In genomic region chr2:32320721-32321120, GRCm38 (mm10) we compare ENCODE assay signal across 14 mouse cellular contexts. TPM values are rescaled to one million over a fixed set of nuclear protein-coding genes. Genes with fewer than 3 reads are reported as not detected.
DNase-seq lines count a peak whose midpoint lies in the region; ATAC-seq and TF ChIP-seq lines count a peak whose summit lies in the region.
"Had no signal": no experiment of that assay in that cellular context is flagged by ENCODE, and none has a peak within 500 bp of the region (broad histone marks: within the 10 kb centered on the region; RNA-seq: fewer than 3 reads in every experiment).

No protein-coding gene starts in this region.

- H3K27ac ChIP-seq in heart, embryonic 10.5 days: peak overlapping the region; percentile 42
- H3K27ac ChIP-seq in heart, embryonic 11.5 days (ENCODE audit: low read depth, low read length): no peak overlapping the region
- H3K27ac ChIP-seq in layer of hippocampus, adult 2 months: peak overlapping the region; percentile 68; the same call in 1 of the 2 replicates
- peak overlapping the region; percentile 100 for H3K27ac ChIP-seq in embryonic facial prominence, embryonic 14.5 days (replicated peaks; ENCODE audit: low read depth, low read length)
- peak overlapping the region; percentile 99; the same call in 1 of the 2 replicates for H3K27ac ChIP-seq in stomach, embryonic 14.5 days (ENCODE audit: low read length)
- H3K27ac ChIP-seq: liver, embryonic 13.5 days; midbrain, embryonic 13.5 days had no signal

- no peak overlapping the region for H3K4me3 ChIP-seq in heart, embryonic 10.5 days
- no peak overlapping the region for H3K4me3 ChIP-seq in heart, embryonic 11.5 days (ENCODE audit: low read depth, low read length)
- no peak overlapping the region for H3K4me3 ChIP-seq in layer of hippocampus, adult 2 months
- no peak overlapping the region for H3K4me3 ChIP-seq in embryonic facial prominence, embryonic 14.5 days (ENCODE audit: low read depth, low read length)
- no peak overlapping the region for H3K4me3 ChIP-seq in stomach, embryonic 14.5 days (ENCODE audit: low read depth, low read length)
- H3K4me3 ChIP-seq: liver, embryonic 13.5 days; midbrain, embryonic 13.5 days had no signal

- no peak for ATAC-seq in heart, embryonic 11.5 days (replicated peaks; ENCODE audit: insufficient number of reproducible peaks, low FRiP score, low TSS enrichment)
- no peak for ATAC-seq in embryonic facial prominence, embryonic 14.5 days (ENCODE audit: low read depth)
- ATAC-seq in stomach, embryonic 14.5 days (ENCODE audit: insufficient number of reproducible peaks, insufficient read depth, low FRiP score, low read depth): no peak
- ATAC-seq: forebrain, embryonic 14.5 days; midbrain, embryonic 13.5 days had no signal

- H3K4me2 ChIP-seq in heart, embryonic 11.5 days: no peak overlapping the region
- peak overlapping the region; percentile 85; the same call in 1 of the 2 replicates for H3K4me2 ChIP-seq in embryonic facial prominence, embryonic 14.5 days (ENCODE audit: low read depth, low read length)
- H3K4me2 ChIP-seq in stomach, embryonic 14.5 days (replicated peaks; ENCODE audit: low read depth, low read length): no peak overlapping the region
- H3K4me2 ChIP-seq: liver, embryonic 13.5 days; midbrain, embryonic 13.5 days had no signal

- DNase-seq in heart, embryonic 10.5 days (ENCODE audit: low spot score): no peak
- no peak for DNase-seq in layer of hippocampus, adult 2 months (ENCODE audit: low spot score in 2 of 2)
- DNase-seq in layer of hippocampus, postnatal 14 days (ENCODE audit: low spot score in 2 of 2): no peak
- DNase-seq in embryonic facial prominence, embryonic 14.5 days (ENCODE audit: low spot score): no peak
- DNase-seq in spleen, postnatal 14 days (ENCODE audit: low spot score in 2 of 2): no peak
- DNase-seq in cerebellum, adult 11-12 months: no peak
- DNase-seq: B cell, adult 2 months; cerebellum, adult 9-10 months; kidney, adult 11 months; liver, embryonic 13.5 days had no signal

- no peak for TF ChIP-seq CTCF in layer of hippocampus, adult 2 months (conservative IDR thresholded peaks at IDR 0.05)

- peaks cover 62% of the 10 kb centered on the region for H3K4me1 ChIP-seq in heart, embryonic 10.5 days
- H3K4me1 ChIP-seq in heart, embryonic 11.5 days (ENCODE audit: control insufficient read depth, insufficient read depth, low read length): peaks cover 39% of the 10 kb centered on the region
- peaks cover 34% of the 10 kb centered on the region for H3K4me1 ChIP-seq in embryonic facial prominence, embryonic 14.5 days (ENCODE audit: control insufficient read depth, insufficient read depth, low read length)
- H3K4me1 ChIP-seq in stomach, embryonic 14.5 days (ENCODE audit: control insufficient read depth, insufficient read depth, low read length): peaks cover 38% of the 10 kb centered on the region

- no peaks in the 10 kb centered on the region for H3K9me3 ChIP-seq in heart, embryonic 10.5 days
- H3K9me3 ChIP-seq in heart, embryonic 11.5 days (replicated peaks; ENCODE audit: control insufficient read depth, low read length): no peaks in the 10 kb centered on the region
- H3K9me3 ChIP-seq in embryonic facial prominence, embryonic 14.5 days (ENCODE audit: control insufficient read depth, low read length): no peaks in the 10 kb centered on the region
- H3K9me3 ChIP-seq in stomach, embryonic 14.5 days (ENCODE audit: control insufficient read depth, low read depth, low read length): no peaks in the 10 kb centered on the region
- H3K9me3 ChIP-seq: liver, embryonic 13.5 days; midbrain, embryonic 13.5 days had no signal

- no peaks in the 10 kb centered on the region for H3K36me3 ChIP-seq in heart, embryonic 10.5 days
- no peaks in the 10 kb centered on the region for H3K36me3 ChIP-seq in heart, embryonic 11.5 days (ENCODE audit: control insufficient read depth, insufficient read depth, low read length)
- peaks cover 27% of the 10 kb centered on the region for H3K36me3 ChIP-seq in embryonic facial prominence, embryonic 14.5 days (ENCODE audit: control insufficient read depth, insufficient read depth, low read length)
- H3K36me3 ChIP-seq in stomach, embryonic 14.5 days (ENCODE audit: control insufficient read depth, insufficient read depth, low read length): no peaks in the 10 kb centered on the region; the same call in 1 of the 2 replicates
- H3K36me3 ChIP-seq: liver, embryonic 13.5 days had no signal

- peaks cover 38% of the 10 kb centered on the region for H3K27me3 ChIP-seq in heart, embryonic 10.5 days (ENCODE audit: insufficient read depth, poor library complexity, severe bottlenecking)
- peaks cover 3% of the 10 kb centered on the region for H3K27me3 ChIP-seq in heart, embryonic 11.5 days (ENCODE audit: control insufficient read depth, insufficient read depth, low read length)
- no peaks in the 10 kb centered on the region for H3K27me3 ChIP-seq in embryonic facial prominence, embryonic 14.5 days (replicated peaks; ENCODE audit: control insufficient read depth, insufficient read depth, low read length)
- no peaks in the 10 kb centered on the region for H3K27me3 ChIP-seq in stomach, embryonic 14.5 days (ENCODE audit: control insufficient read depth, insufficient read depth, low read length)

- H3K9ac ChIP-seq in heart, embryonic 11.5 days (ENCODE audit: low read depth, low read length): no peak overlapping the region
- H3K9ac ChIP-seq in embryonic facial prominence, embryonic 14.5 days (ENCODE audit: low read depth, low read length): no peak overlapping the region
- no peak overlapping the region for H3K9ac ChIP-seq in stomach, embryonic 14.5 days (replicated peaks; ENCODE audit: low read depth, low read length)
- H3K9ac ChIP-seq: liver, embryonic 13.5 days; midbrain, embryonic 13.5 days had no signal

- 58% methylated on average over 11 of the region's 11 CpGs for WGBS in heart, embryonic 10.5 days
- WGBS in heart, embryonic 11.5 days (ENCODE audit: insufficient replicate concordance): 60% methylated on average over 11 of the region's 11 CpGs
- WGBS in embryonic facial prominence, embryonic 14.5 days: 48% methylated on average over 11 of the region's 11 CpGs
- 69% methylated on average over 11 of the region's 11 CpGs for WGBS in stomach, embryonic 14.5 days

RNA-seq across cellular contexts. Expression of gene Ciz1, which starts 31.4 kb away (rescaled TPM):
- polyA plus RNA-seq in heart, embryonic 10.5 days (2016; fragmentation: Nextera tagmentation; extraction: Ambion mirVana): 41.0 and 48.0 TPM in 2 replicates
- polyA plus RNA-seq in heart, embryonic 11.5 days (2014; fragmentation: Nextera tagmentation; extraction: Ambion mirVana): 32.1 and 35.8 TPM in 2 replicates
- total RNA-seq in layer of hippocampus, adult 2 months (2021): 10 to 100 TPM; 75.3 to 92.7 TPM
- 10 to 100 TPM; 67.3 to 69.5 TPM for total RNA-seq in layer of hippocampus, postnatal 14 days (2021)
- 41.9 and 48.0 TPM in 2 replicates for polyA plus RNA-seq in embryonic facial prominence, embryonic 14.5 days (2014; fragmentation: Nextera tagmentation; extraction: Ambion mirVana)
- polyA plus RNA-seq in stomach, embryonic 14.5 days (2014; fragmentation: Nextera tagmentation; extraction: Ambion mirVana): 44.7 and 45.4 TPM in 2 replicates

RNA-seq across cellular contexts. Expression of gene Dnm1, which starts 32.4 kb away (rescaled TPM):
- polyA plus RNA-seq in heart, embryonic 10.5 days (2016; fragmentation: Nextera tagmentation; extraction: Ambion mirVana): 4.3 and 9.4 TPM in 2 replicates
- 10.1 and 11.6 TPM in 2 replicates for polyA plus RNA-seq in heart, embryonic 11.5 days (2014; fragmentation: Nextera tagmentation; extraction: Ambion mirVana)
- total RNA-seq in layer of hippocampus, adult 2 months (2021): 1,000 to 10,000 TPM; 1,274 to 1,381 TPM
- 1,000 to 10,000 TPM; 1,139 to 1,143 TPM for total RNA-seq in layer of hippocampus, postnatal 14 days (2021)
- 34.1 and 41.7 TPM in 2 replicates for polyA plus RNA-seq in embryonic facial prominence, embryonic 14.5 days (2014; fragmentation: Nextera tagmentation; extraction: Ambion mirVana)
- 20.5 and 22.6 TPM in 2 replicates for polyA plus RNA-seq in stomach, embryonic 14.5 days (2014; fragmentation: Nextera tagmentation; extraction: Ambion mirVana)

RNA-seq across cellular contexts. Expression of gene Swi5, which starts 32.8 kb away (rescaled TPM):
- 318 and 348 TPM in 2 replicates for polyA plus RNA-seq in heart, embryonic 10.5 days (2016; fragmentation: Nextera tagmentation; extraction: Ambion mirVana)
- 125 and 339 TPM in 2 replicates for polyA plus RNA-seq in heart, embryonic 11.5 days (2014; fragmentation: Nextera tagmentation; extraction: Ambion mirVana)
- total RNA-seq in layer of hippocampus, adult 2 months (2021): 100 to 1,000 TPM; 212 to 222 TPM
- total RNA-seq in layer of hippocampus, postnatal 14 days (2021): 100 to 1,000 TPM; 210 to 223 TPM
- polyA plus RNA-seq in embryonic facial prominence, embryonic 14.5 days (2014; fragmentation: Nextera tagmentation; extraction: Ambion mirVana): 206 and 249 TPM in 2 replicates
- 137 and 143 TPM in 2 replicates for polyA plus RNA-seq in stomach, embryonic 14.5 days (2014; fragmentation: Nextera tagmentation; extraction: Ambion mirVana)

RNA-seq across cellular contexts. Expression of gene Golga2, which starts 33.5 kb away (rescaled TPM):
- polyA plus RNA-seq in heart, embryonic 10.5 days (2016; fragmentation: Nextera tagmentation; extraction: Ambion mirVana): 22.0 and 27.2 TPM in 2 replicates
- polyA plus RNA-seq in heart, embryonic 11.5 days (2014; fragmentation: Nextera tagmentation; extraction: Ambion mirVana): 20.5 and 26.8 TPM in 2 replicates
- total RNA-seq in layer of hippocampus, adult 2 months (2021): 10 to 100 TPM; 87.9 TPM
- total RNA-seq in layer of hippocampus, postnatal 14 days (2021): 10 to 100 TPM; 73.8 to 86.1 TPM
- polyA plus RNA-seq in embryonic facial prominence, embryonic 14.5 days (2014; fragmentation: Nextera tagmentation; extraction: Ambion mirVana): 27.2 and 33.1 TPM in 2 replicates
- 23.1 and 24.3 TPM in 2 replicates for polyA plus RNA-seq in stomach, embryonic 14.5 days (2014; fragmentation: Nextera tagmentation; extraction: Ambion mirVana)
